Mouse (Mus musculus) ES-E14 (cell line): ENCODE measurements around the gene Chga.

Source experiments
- CHD2 ChIP-seq: IDR thresholded peaks from 2 replicates; pipeline ENCODE4 v1.6.1; 2014; ENCODE audit warnings: mild to moderate bottlenecking, low read depth, low read length, inconsistent platforms
- MAFK ChIP-seq: IDR thresholded peaks from 2 replicates; pipeline ENCODE4 v1.6.1; 2014; ENCODE audit warnings: mild to moderate bottlenecking, low read depth, low read length, inconsistent platforms; ENCODE audit not compliant: insufficient read depth
- ZC3H11A ChIP-seq: IDR thresholded peaks from 2 replicates; pipeline ENCODE4 v1.6.1; 2012; ENCODE audit warnings: low read depth, mild to moderate bottlenecking, inconsistent platforms, low read length, borderline replicate concordance
- ZNF384 ChIP-seq: IDR thresholded peaks from 2 replicates; pipeline ENCODE4 v1.6.1; 2012; ENCODE audit warnings: low read depth, low read length, inconsistent platforms

DNA sequence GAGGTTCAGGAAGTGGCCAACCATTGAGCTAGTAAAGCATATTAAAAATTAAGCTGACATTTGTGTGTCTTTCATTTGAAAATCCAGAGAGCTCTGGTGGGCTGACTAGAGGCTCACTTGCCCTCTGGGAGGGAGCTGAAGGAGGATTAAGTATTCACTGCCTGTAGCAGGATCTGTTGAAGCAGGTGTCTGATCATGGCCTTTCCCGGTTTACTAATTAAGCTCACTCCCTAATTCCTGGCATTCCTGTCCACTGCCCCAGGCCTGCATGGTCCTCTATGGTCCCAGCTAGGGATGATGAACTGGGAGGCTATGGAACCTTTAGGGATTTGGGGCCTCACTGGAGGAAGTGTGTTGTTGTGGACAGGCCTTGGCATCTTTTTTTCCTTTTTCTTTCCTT is 19.0 kb upstream of the Chga start:
- TF ChIP-seq MAFK (no peak), CHD2 (no peak), ZC3H11A (no peak), ZNF384 (no peak)
